Mouse (Mus musculus) embryo, embryonic 10.5 days (tissue): Measurements from ENCODE around the gene 1700018B08Rik.

Experiments
- DNase-seq: peaks from one replicate; pipeline ENCODE4 v3.0.0-alpha.2; 2015; ENCODE audit warnings: low spot score

Gene 1700018B08Rik

DNA sequence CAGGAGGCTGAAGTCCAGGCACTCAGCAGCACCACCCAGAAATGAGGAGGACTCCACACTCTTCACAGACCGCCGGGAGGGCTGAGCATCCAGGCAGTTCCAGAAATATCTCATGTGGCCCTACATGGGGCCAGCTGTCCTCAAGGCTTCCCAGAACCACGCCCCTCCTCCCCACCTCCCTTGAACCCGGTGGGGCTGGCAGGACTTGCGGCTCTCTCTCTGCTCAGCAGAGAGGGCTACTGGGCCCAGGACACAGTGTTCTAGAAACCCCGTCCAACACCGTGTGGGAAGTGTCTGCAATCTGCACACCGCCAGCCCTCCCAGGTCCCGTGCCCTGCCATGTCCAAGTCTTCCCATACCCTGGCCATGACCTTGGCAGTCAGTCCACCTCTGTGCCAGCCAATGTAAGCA is 18.8 kb upstream of the 1700018B08Rik start:
- DNase-seq, result no peak

GRCm38 (mm10) chr8:121561636-121562345 is 17.7 kb upstream of the 1700018B08Rik start:
- no peak for DNase-seq

- no peak for DNase-seq
Measured at GRCm38 (mm10) chr8:121560432-121561100, 16.4 kb upstream of the 1700018B08Rik start.

DNA sequence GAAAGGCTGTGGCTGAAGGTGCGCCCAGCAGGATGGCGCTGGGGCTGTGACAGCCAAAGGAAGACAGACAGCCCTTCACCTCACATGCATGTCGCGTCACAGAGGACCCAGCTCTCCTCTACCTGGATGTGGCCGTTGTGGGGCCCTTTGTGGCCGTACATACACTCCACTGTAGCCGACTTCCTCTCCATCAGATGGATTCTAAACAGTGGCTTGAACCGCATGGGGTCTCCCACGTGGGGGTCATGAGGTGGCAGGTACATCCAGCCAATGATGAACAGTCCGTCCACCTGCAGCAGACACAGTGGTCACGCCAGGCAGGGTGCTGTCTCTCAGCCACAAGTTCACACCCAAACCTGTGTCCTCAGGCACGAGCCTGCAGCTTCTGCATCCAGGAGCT is 15.7 kb upstream of the 1700018B08Rik start:
- DNase-seq, result no peak

DNA sequence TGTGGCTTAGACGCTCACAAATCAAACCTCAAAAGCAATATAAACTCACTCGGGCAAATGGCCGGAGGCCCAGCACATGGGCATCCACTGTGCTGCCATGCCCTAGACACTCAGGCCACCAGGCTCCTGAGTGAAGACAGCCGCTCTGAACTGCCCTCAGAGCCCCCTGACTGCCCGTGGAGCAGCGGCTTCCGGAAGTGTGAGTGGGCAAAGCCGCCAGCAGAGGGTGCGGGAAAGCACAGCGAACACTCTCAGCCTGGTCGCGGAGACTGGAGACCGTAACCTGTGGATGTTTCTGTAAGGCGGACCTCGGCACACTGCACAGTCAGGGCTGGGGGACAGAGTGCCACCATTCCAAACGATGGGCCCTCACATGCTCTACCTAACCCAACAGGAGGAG is 14.4 kb upstream of the 1700018B08Rik start:
- no peak for DNase-seq

DNA sequence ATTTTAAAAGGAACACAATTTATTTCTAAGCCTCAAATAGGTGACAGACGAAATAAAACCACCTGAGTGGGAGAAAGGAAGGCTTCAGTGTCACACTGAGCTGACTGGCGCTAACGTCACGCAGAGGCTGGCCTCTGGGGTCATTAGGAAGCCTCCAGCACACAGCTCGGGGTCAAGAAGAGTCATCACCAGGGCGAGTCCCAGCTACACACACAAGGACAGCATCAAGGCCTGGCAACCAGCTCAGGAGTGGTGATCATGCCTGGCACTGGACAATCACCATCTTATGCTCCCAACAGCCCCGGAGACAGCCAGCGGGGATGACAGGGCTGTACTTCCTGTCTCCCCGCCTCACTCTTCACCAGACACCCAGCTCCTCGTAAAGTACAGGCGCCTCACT is 13.6 kb upstream of the 1700018B08Rik start:
- DNase-seq, result no peak

GRCm38 (mm10) chr8:121553831-121554475 is 9.8 kb upstream of the 1700018B08Rik start:
- no peak for DNase-seq

DNA sequence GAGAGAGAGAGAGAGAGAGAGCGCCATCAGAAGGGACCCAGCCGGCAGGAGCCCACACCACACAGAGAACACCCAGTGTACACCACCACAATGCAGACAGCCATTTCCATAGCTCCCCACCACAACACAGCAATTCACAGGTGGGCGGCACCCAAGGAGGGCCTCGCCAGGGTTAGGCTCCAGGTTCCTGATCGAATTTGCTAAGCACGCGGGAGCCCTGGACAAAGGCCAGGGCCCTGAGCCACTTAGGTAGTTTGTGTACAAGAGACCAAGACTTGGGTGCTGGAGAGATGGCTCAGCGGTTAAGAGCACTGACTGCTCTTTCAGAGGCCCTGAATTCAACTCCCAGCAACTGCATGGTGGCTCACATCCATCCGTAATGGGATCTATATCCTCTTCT is 8.4 kb upstream of the 1700018B08Rik start:
- no peak for DNase-seq

DNA sequence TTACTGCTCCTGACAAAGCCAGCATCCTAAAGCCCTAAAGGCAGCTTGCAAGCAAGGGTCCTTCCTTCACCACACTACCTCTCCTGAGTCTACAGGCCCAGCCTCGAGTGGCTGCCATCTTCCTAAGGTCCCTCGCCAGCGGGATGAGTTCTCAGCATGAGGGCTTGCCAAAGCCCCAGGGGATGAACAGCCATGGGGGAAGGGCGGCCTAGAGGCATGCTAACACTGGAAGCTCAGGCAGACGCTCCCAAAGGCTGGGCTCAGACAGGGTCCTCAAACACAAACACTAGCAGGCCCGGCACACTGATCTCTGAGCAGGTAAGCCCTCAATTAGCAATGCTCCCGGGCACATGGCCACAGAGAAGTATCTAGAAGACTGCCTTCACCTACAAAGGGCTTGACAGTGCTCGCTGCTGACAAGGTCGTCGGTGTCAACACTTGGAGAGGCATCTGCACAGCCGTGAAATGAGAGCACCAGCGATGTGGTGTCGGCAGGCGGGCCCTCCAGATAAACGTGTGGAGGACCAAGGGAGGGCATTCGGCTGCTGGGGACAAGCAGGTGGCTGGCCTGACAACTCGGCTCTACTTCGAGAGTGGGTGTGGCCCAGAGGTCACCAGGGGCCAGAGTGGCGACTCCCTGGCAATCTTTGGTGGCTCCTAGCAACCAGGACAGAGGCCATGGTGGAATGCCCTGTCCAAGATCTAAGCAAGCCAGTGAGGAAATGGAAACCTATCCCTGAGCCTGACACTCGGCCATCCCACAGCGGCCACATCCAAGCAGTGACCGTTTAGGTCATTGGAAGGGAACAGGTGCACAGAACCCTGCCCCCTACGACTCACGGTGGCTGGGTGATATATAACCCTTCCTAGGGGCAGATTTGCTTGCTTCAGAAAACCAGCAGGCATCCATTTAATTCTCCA is 7.2 kb upstream of the 1700018B08Rik start:
- DNase-seq, result no peak

DNA sequence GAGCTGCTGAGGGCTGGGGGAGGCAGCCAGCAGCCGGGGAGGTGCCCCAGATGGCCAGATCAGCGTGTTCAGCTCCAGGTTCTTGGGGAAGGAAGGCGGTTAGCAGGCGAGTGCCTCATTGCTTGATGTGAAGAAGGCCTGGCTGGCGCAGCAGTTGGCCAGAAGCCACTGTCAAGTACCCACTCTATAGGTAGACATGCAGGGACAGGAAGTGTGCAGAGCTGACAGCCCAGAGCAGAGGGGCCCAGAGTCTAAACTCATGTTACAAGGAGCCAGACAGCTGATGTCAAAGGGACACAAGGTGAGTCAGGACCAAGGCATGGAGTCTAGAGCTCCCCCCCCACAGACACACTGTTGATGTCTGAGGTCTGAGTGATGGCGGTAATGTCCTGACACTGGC is 5.9 kb upstream of the 1700018B08Rik start:
- DNase-seq, result no peak

DNA sequence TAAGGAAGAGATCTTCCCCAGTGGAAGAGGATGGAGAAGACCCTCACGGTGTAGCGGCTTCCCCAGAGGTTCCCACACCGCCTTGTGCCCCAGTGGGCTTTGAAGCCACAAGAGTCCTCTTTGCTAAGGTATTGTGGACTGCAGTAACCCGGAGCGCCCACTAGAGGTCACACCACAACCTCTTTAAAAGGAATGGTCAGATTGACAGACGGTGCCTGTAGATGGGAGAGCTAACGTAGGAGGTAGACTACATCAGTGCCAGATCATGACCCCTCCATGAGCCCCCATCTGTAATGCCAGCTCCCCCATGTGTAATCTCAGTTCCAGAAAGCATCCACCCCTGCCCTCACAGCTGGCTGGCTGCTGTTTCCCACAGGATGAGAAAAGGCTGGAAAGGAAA is 3.0 kb upstream of the 1700018B08Rik start:
- DNase-seq, result peak; percentile 93

DNA sequence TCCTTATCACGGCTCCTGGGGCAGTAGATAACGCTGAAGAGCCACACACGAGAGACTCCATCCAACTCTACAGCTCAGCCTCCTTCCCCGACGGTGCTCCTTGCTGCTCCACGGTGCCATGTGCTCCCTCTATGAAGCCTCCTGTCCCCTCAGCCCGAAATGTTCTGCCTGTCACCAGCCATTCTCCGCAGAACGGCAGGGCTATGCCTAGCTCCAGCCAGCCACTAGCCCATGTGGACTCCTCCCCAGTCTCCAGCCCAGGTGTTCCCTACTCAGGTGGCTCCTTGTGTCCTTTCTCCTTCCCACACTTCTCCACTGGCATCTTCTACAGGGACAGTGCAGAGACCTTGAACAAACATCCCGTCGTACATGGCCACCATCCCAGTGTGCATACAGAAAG is 816 bp upstream of the 1700018B08Rik start:
- no peak for DNase-seq

DNA sequence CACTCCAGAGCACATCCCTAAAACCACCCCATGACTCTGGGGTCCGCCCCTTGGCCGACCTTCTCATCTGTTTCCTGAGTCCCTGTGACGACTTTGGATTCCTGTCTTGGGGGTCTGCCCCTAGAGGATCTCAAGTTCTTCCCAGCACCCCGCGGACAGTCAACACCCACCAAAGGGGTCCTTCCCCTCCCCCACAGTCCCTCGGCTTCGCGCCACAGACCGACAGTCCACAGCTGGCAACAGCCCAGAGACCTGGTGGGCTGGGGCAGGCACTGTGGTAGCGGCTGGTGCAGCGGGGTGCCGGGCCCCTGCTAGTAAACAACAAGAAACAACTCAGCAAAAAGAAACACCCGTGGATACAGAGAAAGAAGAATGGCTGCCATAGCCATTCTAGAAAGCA is 1.2 kb downstream of the 1700018B08Rik start:
- no peak for DNase-seq

DNA sequence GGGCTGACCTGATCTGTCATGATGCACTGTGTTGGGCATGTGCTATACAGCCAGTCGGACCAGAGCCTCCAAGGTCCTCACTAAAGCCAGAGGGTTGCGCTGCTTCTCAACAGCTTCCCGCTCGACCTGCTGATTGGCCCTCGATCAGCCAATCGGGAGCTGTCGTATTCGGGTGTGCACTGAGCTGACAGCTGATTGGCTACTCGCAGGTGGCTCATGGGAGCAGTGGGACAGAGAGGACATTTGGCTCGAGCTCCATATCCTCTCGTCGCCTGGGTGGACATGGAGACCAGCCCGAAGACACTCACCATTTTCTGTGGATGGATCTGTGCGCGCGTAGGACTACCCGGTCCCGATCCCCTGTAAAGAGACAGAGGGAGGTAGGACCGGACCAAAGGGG is 2.3 kb downstream of the 1700018B08Rik start:
- DNase-seq, result no peak

DNA sequence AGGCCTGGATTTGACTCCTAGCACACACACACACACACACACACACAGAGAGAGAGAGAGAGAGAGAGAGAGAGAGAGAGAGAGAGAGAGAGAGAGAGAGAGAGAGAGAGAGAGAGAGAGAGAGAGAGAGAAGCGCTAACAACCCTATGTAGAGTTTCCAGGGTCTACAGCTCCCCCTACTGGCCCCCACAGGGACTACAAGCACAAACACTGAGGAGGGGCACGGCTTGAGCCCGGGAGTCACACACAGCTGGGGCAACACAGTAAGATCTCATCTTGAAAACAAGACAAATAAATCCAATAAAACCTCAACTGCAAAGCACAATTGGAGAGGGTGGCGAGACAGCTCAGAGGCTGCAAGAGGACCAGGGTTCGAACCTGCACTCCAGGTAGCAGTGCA is 11.7 kb downstream of the 1700018B08Rik start:
- DNase-seq, result peak; percentile 75

DNA sequence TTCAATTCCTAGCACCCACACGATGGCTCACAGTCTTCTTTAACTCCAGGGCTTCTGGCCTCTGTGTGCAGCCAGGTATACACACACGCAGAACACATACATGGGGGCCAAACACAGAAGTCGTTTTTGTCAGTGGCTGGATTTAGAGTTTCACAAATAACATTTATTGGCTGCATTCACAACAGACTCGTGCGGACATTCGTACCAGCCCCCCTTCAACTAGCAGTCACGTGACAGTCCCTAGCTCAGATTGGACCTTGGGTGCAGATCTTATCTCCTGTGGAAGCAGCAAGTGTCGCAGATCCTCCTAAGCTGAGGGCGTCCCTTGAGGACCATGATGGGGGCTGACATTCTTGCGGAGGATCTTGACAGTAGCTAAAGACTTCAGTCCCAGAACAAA is 13.5 kb downstream of the 1700018B08Rik start:
- no peak for DNase-seq

GRCm38 (mm10) chr8:121528790-121529189 is 15.3 kb downstream of the 1700018B08Rik start:
- no peak for DNase-seq

- DNase-seq, result no peak
Measured at GRCm38 (mm10) chr8:121527751-121528150, 16.4 kb downstream of the 1700018B08Rik start.

- DNase-seq, result no peak
Measured at GRCm38 (mm10) chr8:121526811-121527550, 17.1 kb downstream of the 1700018B08Rik start.

DNA sequence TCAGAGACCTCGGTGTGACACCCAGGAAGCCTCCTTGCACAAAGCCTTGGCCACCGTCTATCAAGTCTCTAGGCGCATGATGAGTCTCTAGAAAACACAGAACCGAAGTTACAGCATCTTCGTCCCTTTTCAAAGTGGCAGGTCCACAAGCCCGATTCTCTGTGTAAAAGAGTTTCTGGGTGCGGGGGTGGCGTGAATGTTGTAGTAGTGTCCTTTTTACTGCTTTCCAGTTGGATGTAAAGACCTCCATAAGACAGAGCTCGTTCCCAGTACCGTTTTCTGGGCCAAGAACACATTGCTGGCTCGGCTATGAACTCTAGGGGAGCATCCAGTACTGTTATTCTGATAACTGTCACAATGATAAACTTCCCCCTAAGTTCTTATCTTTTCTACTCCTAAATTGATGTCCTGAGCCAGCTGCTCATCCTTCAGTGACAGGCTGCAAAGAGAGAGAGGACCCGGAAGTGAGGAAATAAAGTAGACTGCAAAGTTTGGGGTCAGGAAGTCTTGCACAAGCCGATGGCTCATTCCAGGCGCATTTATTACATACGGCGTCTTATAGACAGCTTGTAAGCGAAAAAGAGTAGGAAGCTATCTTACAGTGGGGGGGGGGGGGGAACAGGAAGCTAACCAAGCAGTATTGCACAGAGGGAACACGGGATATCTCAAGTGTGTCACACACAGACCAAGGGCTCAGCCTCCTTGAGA is 18.9 kb downstream of the 1700018B08Rik start:
- DNase-seq, result no peak

DNA sequence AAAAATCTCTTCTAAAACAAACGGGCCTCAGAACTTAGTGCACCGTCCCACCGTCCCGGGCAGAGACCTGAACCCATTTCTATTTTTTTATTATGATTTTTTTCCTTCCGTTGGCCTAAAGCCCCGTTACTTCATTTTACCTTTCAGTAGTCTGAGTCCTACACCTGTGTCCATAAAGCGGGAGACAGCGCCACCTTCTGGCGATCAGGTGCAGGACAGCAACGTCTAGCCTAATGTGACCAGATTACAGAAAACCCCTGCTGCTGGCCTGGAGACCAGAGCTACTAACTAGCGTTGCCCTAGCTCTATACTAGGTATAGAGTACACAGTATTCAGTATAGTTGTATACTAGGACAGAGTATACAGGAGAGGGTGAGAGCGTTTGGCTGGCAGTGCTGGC is 30.7 kb downstream of the 1700018B08Rik start:
- DNase-seq, result peak; percentile 92
